Mouse (Mus musculus) embryo, embryonic 11.5 days (tissue): ENCODE results near the gene Dner.
A peak's percentile ranks its signal among the peaks of the same experiment; 100 is the strongest.

Experiments used
- DNase-seq: peaks from one replicate; pipeline ENCODE4 v3.0.0-alpha.2; 2012; ENCODE audit warnings: low read depth, low spot score

Dner gene

GRCm38 (mm10) chr1:84695517-84696411 is at the start of gene Dner:
Gene Dner (minus strand): TSS chr1:84696221.
- peak; percentile 81 for DNase-seq

GRCm38 (mm10) chr1:84742156-84742555 is 46.1 kb upstream of the Dner start:
- DNase-seq, result no peak

- no peak for DNase-seq
Measured at GRCm38 (mm10) chr1:84740080-84740479, 44.1 kb upstream of the Dner start.

GRCm38 (mm10) chr1:84737097-84737496 is 41.1 kb upstream of the Dner start:
- no peak for DNase-seq

GRCm38 (mm10) chr1:84733799-84734198 is 37.8 kb upstream of the Dner start:
- no peak for DNase-seq

- no peak for DNase-seq
Measured at GRCm38 (mm10) chr1:84731763-84732162, 35.7 kb upstream of the Dner start.

GRCm38 (mm10) chr1:84722841-84723240 is 26.8 kb upstream of the Dner start:
- no peak for DNase-seq

GRCm38 (mm10) chr1:84722371-84722770 is 26.4 kb upstream of the Dner start:
- no peak for DNase-seq

GRCm38 (mm10) chr1:84721942-84722341 is 25.9 kb upstream of the Dner start:
- no peak for DNase-seq

GRCm38 (mm10) chr1:84709810-84710785 is 14.1 kb upstream of the Dner start:
- DNase-seq, result no peak

- no peak for DNase-seq
Measured at GRCm38 (mm10) chr1:84709406-84709805, 13.4 kb upstream of the Dner start.

- DNase-seq, result no peak
Measured at GRCm38 (mm10) chr1:84700254-84700653, 4.2 kb upstream of the Dner start.

GRCm38 (mm10) chr1:84697136-84697535 is 1.1 kb upstream of the Dner start:
- DNase-seq, result peak; percentile 51

GRCm38 (mm10) chr1:84694688-84695474 is 1.1 kb downstream of the Dner start:
- no peak for DNase-seq

GRCm38 (mm10) chr1:84677910-84678309 is 18.1 kb downstream of the Dner start:
- DNase-seq, result no peak

GRCm38 (mm10) chr1:84668100-84668846 is 27.7 kb downstream of the Dner start:
- DNase-seq, result no peak

GRCm38 (mm10) chr1:84667660-84668059 is 28.4 kb downstream of the Dner start:
- DNase-seq, result no peak

- no peak for DNase-seq
Measured at GRCm38 (mm10) chr1:84664377-84665118, 31.5 kb downstream of the Dner start.

GRCm38 (mm10) chr1:84646781-84647180 is 49.2 kb downstream of the Dner start:
- no peak for DNase-seq

GRCm38 (mm10) chr1:84640463-84640862 is 55.6 kb downstream of the Dner start:
- no peak for DNase-seq
